Comparison of ENCODE assay signal across 23 mouse cellular contexts in genomic region chr10:17728711-17729110, GRCm38 (mm10). TPM values are rescaled to one million over a fixed set of nuclear protein-coding genes. Genes with fewer than 3 reads are reported as not detected.
A peak's percentile ranks its signal among the peaks of the same experiment; 100 is the strongest.
DNase-seq lines count a peak whose midpoint lies in the region; ATAC-seq and TF ChIP-seq lines count a peak whose summit lies in the region.
"Had no signal": no experiment of that assay in that cellular context is flagged by ENCODE, and none has a peak within 500 bp of the region (broad histone marks: within the 10 kb centered on the region; RNA-seq: fewer than 3 reads in every experiment).

No protein-coding gene starts in this region.

- peaks cover 4% of the 10 kb centered on the region for H3K4me1 ChIP-seq in heart, adult 2 months (ENCODE audit: control insufficient read depth, insufficient read depth, low read length)

- TF ChIP-seq CTCF in heart, adult 2 months (IDR thresholded peaks at IDR 0.05), result no peak
- no peak for TF ChIP-seq CTCF in gastrocnemius, adult 2 months (IDR thresholded peaks at IDR 0.05)

- no peaks in the 10 kb centered on the region for H3K27me3 ChIP-seq in heart, adult 2 months (ENCODE audit: control insufficient read depth, insufficient read depth, low read length)
- H3K27me3 ChIP-seq: heart, embryonic 12.5 days; liver, embryonic 15.5 days; lung, embryonic 15.5 days; megakaryocyte, embryonic 14.5 days; neural tube, embryonic 15.5 days had no signal

- intact Hi-C loops in heart, adult 2 months (cut with DNase I), result loop anchor here (10.0 kb wide), 4 partner anchors 184 to 1384 kb away; no protein-coding TSS in a partner anchor
- intact Hi-C loops in gastrocnemius, adult 2 months (cut with DNase I), result loop anchor here (5.0 to 10.0 kb wide), 2 partner anchors 1091 to 1154 kb away; no protein-coding TSS in a partner anchor

- no peak overlapping the region for H3K4me3 ChIP-seq in heart, adult 2 months
- no peak overlapping the region for H3K4me3 ChIP-seq in gastrocnemius, adult 2 months
- H3K4me3 ChIP-seq: heart, embryonic 12.5 days; hindbrain, embryonic 10.5 days; limb, embryonic 10.5 days; liver, embryonic 15.5 days; lung, embryonic 15.5 days; megakaryocyte, embryonic 14.5 days; neural tube, embryonic 15.5 days had no signal

- H3K9ac ChIP-seq in heart, adult 2 months (ENCODE audit: low read depth, low read length), result no peak overlapping the region
- H3K9ac ChIP-seq: heart, embryonic 12.5 days; liver, embryonic 15.5 days; lung, embryonic 15.5 days; neural tube, embryonic 15.5 days had no signal

- no peak overlapping the region for H3K27ac ChIP-seq in heart, adult 2 months
- H3K27ac ChIP-seq in gastrocnemius, adult 2 months, result no peak overlapping the region
- H3K27ac ChIP-seq: hindbrain, embryonic 10.5 days; limb, embryonic 10.5 days; liver, embryonic 15.5 days; lung, embryonic 15.5 days; neural tube, embryonic 15.5 days had no signal

- 48% methylated on average over 4 of the region's 4 CpGs for WGBS in heart, adult 2 months

- ATAC-seq in CD4-positive, CD25-positive, alpha-beta regulatory T cell, adult 4 months, result peak; percentile 12
- peak; percentile 18 for ATAC-seq in inflammation-experienced regulatory T-cells, adult 6 months

- peaks cover 3% of the 10 kb centered on the region; the same call in 1 of the 2 replicates for H3K36me3 ChIP-seq in heart, adult 2 months (ENCODE audit: control insufficient read depth, insufficient read depth, low read length)
- H3K36me3 ChIP-seq: heart, embryonic 12.5 days; liver, embryonic 15.5 days; lung, embryonic 15.5 days; neural tube, embryonic 15.5 days had no signal

- no peak for TF ChIP-seq EP300 in heart, adult 2 months (IDR thresholded peaks at IDR 0.05; ENCODE audit: insufficient read depth, low read depth, low read length)

- no peak for TF ChIP-seq POLR2A in heart, adult 2 months (IDR thresholded peaks at IDR 0.05; ENCODE audit: insufficient read depth, low read depth, low read length)

- DNase-seq in heart, adult 11 months, result peak; percentile 60
- DNase-seq in heart, adult 2 months, result no peak
- peak; percentile 61 for DNase-seq in 416B (ENCODE audit: low read depth)
- DNase-seq in gastrocnemius, postnatal 10 days, result no peak
- no peak for DNase-seq in gastrocnemius, adult 2 months
- no peak for DNase-seq in layer of hippocampus, adult 9-11 months
- DNase-seq: adrenal gland, adult 2 months; B cell, adult 2 months; heart, postnatal 10 days; kidney, adult 18-20 months; kidney, postnatal 10 days; liver; lung, postnatal 36 days; thymus, adult 2 months had no signal

- H3K79me2 ChIP-seq in heart, adult 2 months (replicated peaks; ENCODE audit: control insufficient read depth, insufficient read depth, low read length), result no peaks in the 10 kb centered on the region; the same call in 1 of the 2 replicates

RNA-seq across cellular contexts. Expression of gene Cited2, which starts 5.7 kb away (rescaled TPM):
- total RNA-seq in heart, adult 2 months (2021), result 10 to 100 TPM; 38.7 to 54.0 TPM
- 22.2 and 23.8 TPM in 2 replicates for polyA plus RNA-seq in heart, adult 2 months (2012; rRNA removed)
- polyA plus RNA-seq in CD4-positive, CD25-positive, alpha-beta regulatory T cell, adult 4 months (2017; shearing (Covaris generic)), result 1 to 10 TPM; 4.8 to 9.4 TPM
- 1 to 10 TPM; 5.5 to 8.0 (median 7.7) TPM for polyA plus RNA-seq in inflammation-experienced regulatory T-cells, adult 6 months (2017; shearing (Covaris generic))
- 10 to 100 TPM; 31.6 to 35.8 TPM for total RNA-seq in gastrocnemius, postnatal 10 days (2021)
- 100 to 1,000 TPM in 1 of 2 experiments, 10 to 100 TPM in 1; 28.6 to 114 TPM for total RNA-seq in gastrocnemius, adult 2 months (2021)

Comparison
In these comparisons a context has a peak if more than half of its experiments do, and no peak if none do; other contexts are left out.
1. DNase-seq: peak in heart, adult 11 months (single experiment) and 416B (single experiment); none in heart, adult 2 months (0 of 2), gastrocnemius, postnatal 10 days (single experiment), gastrocnemius, adult 2 months (single experiment) and layer of hippocampus, adult 9-11 months (single experiment).